Comparison of ENCODE assay signal across 9 mouse cellular contexts in genomic region chr10:12854298-12854697, GRCm38 (mm10). TPM values are rescaled to one million over a fixed set of nuclear protein-coding genes. Genes with fewer than 3 reads are reported as not detected.
DNase-seq lines count a peak whose midpoint lies in the region; ATAC-seq and TF ChIP-seq lines count a peak whose summit lies in the region.
"Had no signal": no experiment of that assay in that cellular context is flagged by ENCODE, and none has a peak within 500 bp of the region (broad histone marks: within the 10 kb centered on the region; RNA-seq: fewer than 3 reads in every experiment).

No protein-coding gene starts in this region.

- H3K9me3 ChIP-seq in heart, postnatal 0 days (replicated peaks; ENCODE audit: control insufficient read depth, low read length), result no peaks in the 10 kb centered on the region
- H3K9me3 ChIP-seq in lung, embryonic 16.5 days (ENCODE audit: control insufficient read depth, low read length), result no peaks in the 10 kb centered on the region
- H3K9me3 ChIP-seq: hindbrain, embryonic 12.5 days; neural tube, embryonic 12.5 days had no signal

- no peaks in the 10 kb centered on the region for H3K36me3 ChIP-seq in heart, postnatal 0 days (replicated peaks; ENCODE audit: control insufficient read depth, insufficient read depth, low read length)
- H3K36me3 ChIP-seq in lung, embryonic 16.5 days (ENCODE audit: control insufficient read depth, insufficient read depth, low read length), result no peaks in the 10 kb centered on the region
- H3K36me3 ChIP-seq: hindbrain, embryonic 12.5 days; neural tube, embryonic 12.5 days had no signal

- peaks cover 29% of the 10 kb centered on the region for H3K4me1 ChIP-seq in heart, postnatal 0 days (ENCODE audit: control insufficient read depth, insufficient read depth)
- H3K4me1 ChIP-seq in lung, embryonic 16.5 days (replicated peaks; ENCODE audit: control insufficient read depth, insufficient read depth, low read length), result no peaks in the 10 kb centered on the region; the same call in 1 of the 2 replicates
- H3K4me1 ChIP-seq: hindbrain, embryonic 12.5 days; neural tube, embryonic 12.5 days had no signal

- H3K9ac ChIP-seq in heart, postnatal 0 days (replicated peaks; ENCODE audit: low read depth, low read length), result no peak overlapping the region
- no peak overlapping the region for H3K9ac ChIP-seq in lung, embryonic 16.5 days (ENCODE audit: low read length)
- H3K9ac ChIP-seq: hindbrain, embryonic 12.5 days; neural tube, embryonic 12.5 days had no signal

- 0 out of 2 replicates have a peak, but pooled peaks have one; percentile 28 for TF ChIP-seq EP300 in heart, postnatal 0 days (IDR thresholded peaks at IDR 0.05; ENCODE audit: low read depth)

- peak; percentile 69 for ATAC-seq in heart, postnatal 0 days (ENCODE audit: insufficient read depth, low read depth)
- 0 out of 2 replicates have a peak, but pooled peaks have one; percentile 12 for ATAC-seq in lung, embryonic 16.5 days (ENCODE audit: low read depth)
- no peak for ATAC-seq in erythroid progenitor cell, adult 5-6 weeks (replicated peaks; ENCODE audit: low FRiP score, poor library complexity, severe bottlenecking)

- H3K27me3 ChIP-seq in heart, postnatal 0 days (ENCODE audit: control insufficient read depth, insufficient read depth, low read length), result no peaks in the 10 kb centered on the region
- H3K27me3 ChIP-seq in lung, embryonic 16.5 days (ENCODE audit: control insufficient read depth, insufficient read depth, low read depth, low read length), result no peaks in the 10 kb centered on the region
- H3K27me3 ChIP-seq: hindbrain, embryonic 12.5 days; neural tube, embryonic 12.5 days had no signal

- no peak for TF ChIP-seq CTCF in heart, postnatal 0 days (IDR thresholded peaks at IDR 0.05; ENCODE audit: low read depth)

- WGBS in heart, postnatal 0 days, result 28% methylated on average over 6 of the region's 6 CpGs
- 73% methylated on average over 6 of the region's 6 CpGs for WGBS in lung, embryonic 16.5 days

- H3K4me2 ChIP-seq in heart, postnatal 0 days (ENCODE audit: low read depth, low read length), result no peak overlapping the region
- no peak overlapping the region for H3K4me2 ChIP-seq in lung, embryonic 16.5 days (ENCODE audit: low read depth, low read length)
- H3K4me2 ChIP-seq: hindbrain, embryonic 12.5 days; neural tube, embryonic 12.5 days had no signal

- no peak overlapping the region for H3K4me3 ChIP-seq in heart, postnatal 0 days (ENCODE audit: low read depth, low read length)
- H3K4me3 ChIP-seq in lung, embryonic 16.5 days (ENCODE audit: low read length), result no peak overlapping the region
- H3K4me3 ChIP-seq: hindbrain, embryonic 12.5 days; neural tube, embryonic 12.5 days had no signal

- DNase-seq in adrenal gland, adult 2 months, result peak; percentile 79
- peak; percentile 57 to 61 for DNase-seq in cerebellum, adult 18-20 months
- DNase-seq in heart, postnatal 0 days (ENCODE audit: low spot score), result peak; percentile 71
- DNase-seq in right cerebral cortex, adult 2 months (ENCODE audit: low spot score in 2 of 2), result no peak
- no peak for DNase-seq in spleen, postnatal 36 days (ENCODE audit: low spot score in 2 of 2)

- H3K27ac ChIP-seq in heart, postnatal 0 days (ENCODE audit: low read depth), result no peak overlapping the region
- no peak overlapping the region for H3K27ac ChIP-seq in lung, embryonic 16.5 days (ENCODE audit: low read length)
- H3K27ac ChIP-seq: hindbrain, embryonic 12.5 days; neural tube, embryonic 12.5 days had no signal

RNA-seq across cellular contexts. Expression of gene Utrn, which starts 14.9 kb away (rescaled TPM):
- 10 to 100 TPM; 70.3 to 81.8 TPM for total RNA-seq in adrenal gland, adult 2 months (2021)
- polyA plus RNA-seq in adrenal gland, adult 2 months (2012; rRNA removed), result 21.7 and 25.4 TPM in 2 replicates
- total RNA-seq in heart, postnatal 0 days (2014; rRNA removed; ENCODE audit: low replicate concordance), result 50.3 and 61.6 TPM in 2 replicates
- 47.3 and 48.4 TPM in 2 replicates for polyA plus RNA-seq in heart, postnatal 0 days (2015; fragmentation: Nextera tagmentation; extraction: Ambion mirVana)
- 75.8 and 81.7 TPM in 2 replicates for polyA plus RNA-seq in lung, embryonic 16.5 days (2015; fragmentation: Nextera tagmentation; extraction: Ambion mirVana)
- total RNA-seq in erythroid progenitor cell, adult 5-6 weeks (2015; ENCODE audit: low replicate concordance), result 8.3 and 23.5 TPM in 2 replicates
- 6.3 and 11.8 TPM in 2 replicates for total RNA-seq in erythroid progenitor cell, adult 5-6 weeks (2017; ENCODE audit: low replicate concordance)

Comparison
In these comparisons a context has a peak if more than half of its experiments do, and no peak if none do; other contexts are left out.
1. DNase-seq: peak in adrenal gland, adult 2 months (single experiment), cerebellum, adult 18-20 months (2 of 2) and heart, postnatal 0 days (single experiment); none in right cerebral cortex, adult 2 months (0 of 2) and spleen, postnatal 36 days (0 of 2).